Mouse (Mus musculus) midbrain, embryonic 16.5 days (tissue): Measurements from ENCODE around the gene Arhgef28. TPM values are rescaled to one million over a fixed set of nuclear protein-coding genes. Genes with fewer than 3 reads are reported as not detected.
"Not testable (repeated sequence)": the region's sequence is repeated elsewhere in the genome, so short reads cannot be mapped to it uniquely, and the experiment has no call there.

Experiments
- ATAC-seq: fragments of 200-750 bp; cut with Nextera tagmentation; 2 replicates; pipeline ENCODE4 v1.8.0; 2017; ENCODE audit warnings: moderate TSS enrichment
- H3K27ac ChIP-seq: fragments of 300-500 bp; sonication (generic); 2 replicates; pipeline ENCODE4 v1.5.1; 2014; ENCODE audit warnings: mild to moderate bottlenecking, low read length, mixed read lengths
- H3K27me3 ChIP-seq: fragments of 300-500 bp; sonication (generic); 2 replicates; pipeline ENCODE4 v1.6.1; 2014; ENCODE audit warnings: low read depth, low read length, mixed read lengths; ENCODE audit not compliant: control insufficient read depth, insufficient read depth
- H3K36me3 ChIP-seq: fragments of 300-500 bp; sonication (generic); 2 replicates; pipeline ENCODE4 v1.6.1; 2014; ENCODE audit warnings: mild to moderate bottlenecking, low read length, moderate library complexity, mixed read lengths; ENCODE audit not compliant: control insufficient read depth, insufficient read depth
- H3K4me1 ChIP-seq: fragments of 300-500 bp; sonication (generic); 2 replicates; pipeline ENCODE4 v1.6.1; 2014; ENCODE audit warnings: mild to moderate bottlenecking, low read length, mixed read lengths; ENCODE audit not compliant: control insufficient read depth, insufficient read depth
- H3K4me2 ChIP-seq: fragments of 300-500 bp; sonication (generic); 2 replicates; pipeline ENCODE4 v1.6.1; 2014; ENCODE audit warnings: mild to moderate bottlenecking, low read length, mixed read lengths
- H3K4me3 ChIP-seq: fragments of 300-500 bp; sonication (generic); 2 replicates; pipeline ENCODE4 v1.5.1; 2014; ENCODE audit warnings: low read depth, mild to moderate bottlenecking, low read length, moderate library complexity, mixed read lengths
- H3K9ac ChIP-seq: fragments of 300-500 bp; sonication (generic); 2 replicates; pipeline ENCODE4 v1.6.1; 2014; ENCODE audit warnings: low read depth, low read length, mixed read lengths
- H3K9me3 ChIP-seq: fragments of 300-500 bp; sonication (generic); replicated peaks from 2 replicates; pipeline ENCODE4 v1.6.1; 2014; ENCODE audit warnings: mild to moderate bottlenecking, low read length, mixed read lengths; ENCODE audit not compliant: control insufficient read depth, poor library complexity, severe bottlenecking
- WGBS: fragments of 180-500 bp; shearing (Covaris S2); extraction: QIAGEN DNeasy Blood & Tissue Kit; methylation state at CpG from one replicate; pipeline ENCODE4 v1.1.7; 2014; 5-methylcytosine and 5-hydroxymethylcytosine counted together
- polyA plus RNA-seq: library from polyadenylated mRNA; unstranded; fragments of >200 nt; fragmentation: Nextera tagmentation; extraction: Ambion mirVana; gene quantifications from 2 replicates; pipeline ENCODE4 v1.2.1, GENCODE M21; 2015

Gene Arhgef28
- polyA plus RNA-seq, 1 experiment from 2014 or later = 35.1 TPM

- H3K4me1 ChIP-seq = no peaks in the 10 kb centered on the region
- WGBS = 86% methylated on average over 7 of the region's 7 CpGs
- no peak overlapping the region for H3K4me3 ChIP-seq
- H3K36me3 ChIP-seq = no peaks in the 10 kb centered on the region
- H3K27me3 ChIP-seq = no peaks in the 10 kb centered on the region
- no peak for ATAC-seq
- no peak overlapping the region for H3K4me2 ChIP-seq
- no peaks in the 10 kb centered on the region for H3K9me3 ChIP-seq
- H3K27ac ChIP-seq = no peak overlapping the region
- H3K9ac ChIP-seq = no peak overlapping the region
Measured at GRCm38 (mm10) chr13:98112812-98113503, 93.3 kb downstream of the Arhgef28 start.

- Histone ChIP-seq H3K27ac (no peak overlapping the region), H3K4me1 (no peaks in the 10 kb centered on the region), H3K4me3 (no peak overlapping the region), H3K36me3 (no peaks in the 10 kb centered on the region), H3K4me2 (no peak overlapping the region), H3K27me3 (no peaks in the 10 kb centered on the region), H3K9ac (no peak overlapping the region), H3K9me3 (no peaks in the 10 kb centered on the region)
- no peak for ATAC-seq
- WGBS = 81% methylated on average over 5 of the region's 5 CpGs
Measured at GRCm38 (mm10) chr13:98111531-98111930, 94.7 kb downstream of the Arhgef28 start.

GRCm38 (mm10) chr13:98111021-98111420 is 95.2 kb downstream of the Arhgef28 start:
- Histone ChIP-seq H3K36me3 (no peaks in the 10 kb centered on the region), H3K4me3 (no peak overlapping the region), H3K27ac (no peak overlapping the region), H3K9ac (no peak overlapping the region), H3K9me3 (no peaks in the 10 kb centered on the region), H3K27me3 (no peaks in the 10 kb centered on the region), H3K4me2 (no peak overlapping the region), H3K4me1 (no peaks in the 10 kb centered on the region)
- no peak for ATAC-seq
- 44% methylated on average over 2 of the region's 2 CpGs for WGBS

GRCm38 (mm10) chr13:98108481-98108880 is 97.8 kb downstream of the Arhgef28 start:
- not testable (repeated sequence) for H3K27ac ChIP-seq, H3K4me2 ChIP-seq, H3K27me3 ChIP-seq, H3K9me3 ChIP-seq, H3K4me3 ChIP-seq, H3K9ac ChIP-seq, ATAC-seq, H3K4me1 ChIP-seq, H3K36me3 ChIP-seq
- 91% methylated on average over 3 of the region's 3 CpGs for WGBS

- no peaks in the 10 kb centered on the region for H3K36me3 ChIP-seq
- no peak for ATAC-seq
- H3K27me3 ChIP-seq = no peaks in the 10 kb centered on the region
- no peak overlapping the region for H3K9ac ChIP-seq
- no peak overlapping the region for H3K4me3 ChIP-seq
- H3K9me3 ChIP-seq = no peaks in the 10 kb centered on the region
- H3K4me1 ChIP-seq = no peaks in the 10 kb centered on the region
- no peak overlapping the region for H3K27ac ChIP-seq
- no peak overlapping the region for H3K4me2 ChIP-seq
- WGBS = 78% methylated on average over 2 of the region's 2 CpGs
Measured at GRCm38 (mm10) chr13:98107621-98108020, 98.6 kb downstream of the Arhgef28 start.

GRCm38 (mm10) chr13:98095966-98096365 is 110.3 kb downstream of the Arhgef28 start:
- Histone ChIP-seq H3K9ac (no peak overlapping the region), H3K27me3 (no peaks in the 10 kb centered on the region), H3K9me3 (no peaks in the 10 kb centered on the region), H3K36me3 (no peaks in the 10 kb centered on the region), H3K4me1 (peaks cover 3% of the 10 kb centered on the region; the same call in 1 of the 2 replicates), H3K27ac (no peak overlapping the region), H3K4me2 (no peak overlapping the region), H3K4me3 (no peak overlapping the region)
- 38% methylated on average over 4 of the region's 4 CpGs for WGBS
- no peak for ATAC-seq

- Histone ChIP-seq H3K4me2 (no peak overlapping the region), H3K4me3 (no peak overlapping the region), H3K27ac (no peak overlapping the region), H3K9ac (no peak overlapping the region), H3K4me1 (peaks cover 3% of the 10 kb centered on the region; the same call in 1 of the 2 replicates), H3K27me3 (no peaks in the 10 kb centered on the region), H3K36me3 (no peaks in the 10 kb centered on the region), H3K9me3 (no peaks in the 10 kb centered on the region)
- 78% methylated on average over 3 of the region's 3 CpGs for WGBS
- ATAC-seq = no peak
Measured at GRCm38 (mm10) chr13:98094332-98094731, 111.9 kb downstream of the Arhgef28 start.

GRCm38 (mm10) chr13:98093483-98093882 is 112.8 kb downstream of the Arhgef28 start:
- Histone ChIP-seq H3K36me3 (no peaks in the 10 kb centered on the region), H3K27me3 (no peaks in the 10 kb centered on the region), H3K4me1 (peaks cover 3% of the 10 kb centered on the region; the same call in 1 of the 2 replicates), H3K4me2 (no peak overlapping the region), H3K9ac (no peak overlapping the region), H3K9me3 (no peaks in the 10 kb centered on the region), H3K4me3 (no peak overlapping the region), H3K27ac (no peak overlapping the region)
- ATAC-seq = no peak
- WGBS = 68% methylated on average over 9 of the region's 9 CpGs

GRCm38 (mm10) chr13:98092354-98093002 is 113.8 kb downstream of the Arhgef28 start:
- H3K27me3 ChIP-seq = no peaks in the 10 kb centered on the region
- no peak overlapping the region for H3K4me3 ChIP-seq
- no peak overlapping the region for H3K9ac ChIP-seq
- no peak for ATAC-seq
- no peaks in the 10 kb centered on the region for H3K9me3 ChIP-seq
- no peak overlapping the region for H3K27ac ChIP-seq
- H3K36me3 ChIP-seq = no peaks in the 10 kb centered on the region
- H3K4me2 ChIP-seq = no peak overlapping the region
- H3K4me1 ChIP-seq = peaks cover 3% of the 10 kb centered on the region; the same call in 1 of the 2 replicates
- WGBS = 93% methylated on average over 12 of the region's 12 CpGs
